Mouse (Mus musculus) splenic B cell, adult 2 months (primary cell): ENCODE measurements around the gene Zdbf2.
"Not testable (repeated sequence)": the region's sequence is repeated elsewhere in the genome, so short reads cannot be mapped to it uniquely, and the experiment has no call there.

Experiments
- DNase-seq: peaks from one replicate; pipeline ENCODE4 v3.0.0-alpha.2; 2011; ENCODE audit warnings: low read depth, low spot score
- H3K27me3 ChIP-seq: 2 replicates; pipeline ENCODE4 v1.6.1; 2012; ENCODE audit warnings: mild to moderate bottlenecking, low read length, moderate library complexity, mixed read lengths; ENCODE audit not compliant: control insufficient read depth, poor library complexity, insufficient read depth, severe bottlenecking
- H3K36me3 ChIP-seq: 2 replicates; pipeline ENCODE4 v1.6.1; 2012; ENCODE audit warnings: mild to moderate bottlenecking, low read length, moderate library complexity, mixed read lengths; ENCODE audit not compliant: control insufficient read depth, poor library complexity, insufficient read depth, severe bottlenecking

Zdbf2 gene

DNA sequence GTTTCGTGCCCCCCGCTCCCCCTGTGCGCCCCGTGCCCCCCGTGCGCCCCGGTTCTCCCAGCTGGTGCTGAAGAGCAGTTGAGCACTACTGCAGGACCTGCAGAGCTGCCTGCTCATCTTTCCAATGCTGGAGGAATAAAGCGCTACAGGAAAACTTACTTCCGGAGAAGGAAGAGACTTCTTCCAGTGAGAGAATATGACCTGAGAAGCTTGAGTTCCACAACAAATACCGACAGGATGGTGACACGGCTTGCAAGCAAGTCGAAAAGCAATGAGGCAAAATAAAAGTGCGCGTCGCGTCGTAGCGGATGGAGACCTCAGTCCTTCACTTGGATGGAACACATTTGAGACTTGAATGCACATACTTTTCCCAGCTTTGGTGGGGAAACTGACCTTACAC, 36.6 kb downstream of the Zdbf2 start:
- H3K27me3 ChIP-seq, result no peaks in the 10 kb centered on the region
- no peaks in the 10 kb centered on the region for H3K36me3 ChIP-seq
- DNase-seq, result no peak

DNA sequence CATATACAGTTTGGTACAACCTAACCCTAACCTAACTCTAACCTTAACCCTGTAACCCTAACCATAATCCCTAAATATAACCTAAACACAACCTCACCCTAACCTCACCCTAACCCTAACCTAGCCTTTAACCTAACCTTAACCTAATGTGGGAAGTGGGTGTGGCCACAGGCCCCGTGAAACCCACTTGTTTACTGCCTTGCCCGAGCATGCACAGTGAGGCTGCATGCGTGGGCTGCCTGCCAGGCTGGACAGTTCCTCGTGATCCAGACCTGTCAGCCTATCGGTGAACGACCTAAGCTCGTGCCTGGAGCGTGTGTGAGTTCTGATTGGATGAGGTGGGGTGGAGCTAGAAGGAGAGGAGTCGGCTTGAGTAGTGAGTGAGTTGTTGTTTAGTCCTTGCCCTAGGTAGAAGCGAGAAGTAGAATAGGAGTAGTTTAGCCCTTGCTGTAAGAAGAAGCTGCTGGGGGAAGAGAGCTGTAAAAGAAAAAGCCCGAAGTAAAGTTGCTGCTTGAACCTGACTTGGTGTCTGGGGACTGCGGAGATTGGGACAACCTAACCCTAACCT, 50.6 kb downstream of the Zdbf2 start:
- not testable (repeated sequence) for H3K36me3 ChIP-seq, DNase-seq, H3K27me3 ChIP-seq
